Mouse (Mus musculus) brain, embryonic 14.5 days (tissue): ENCODE measurements at regions not wholly inside any gene's neighbourhood (a gene's known extent, or its start where the extent isn't known, plus 50 kb on each side); places are given as distances from the start of the nearest gene placed in this dataset.
A peak's percentile ranks its signal among the peaks of the same experiment; 100 is the strongest.

Experiments
- DNase-seq: peaks from one replicate; pipeline ENCODE4 v3.0.0-alpha.2; 2011; ENCODE audit warnings: low read depth
- CTCF ChIP-seq: fragments of 200-500 bp; IDR thresholded peaks from 2 replicates; pipeline ENCODE4 v1.5.1; 2012; ENCODE audit warnings: inconsistent platforms, mild to moderate bottlenecking, moderate library complexity, borderline replicate concordance; ENCODE audit not compliant: insufficient read depth, insufficient read length; ENCODE audit errors: extremely low read depth
- POLR2A ChIP-seq: fragments of 200-500 bp; IDR thresholded peaks from 2 replicates; pipeline ENCODE4 v1.6.1; 2012; ENCODE audit warnings: mild to moderate bottlenecking, inconsistent platforms, borderline replicate concordance; ENCODE audit not compliant: poor library complexity, insufficient read depth, insufficient read length, severe bottlenecking; ENCODE audit errors: extremely low read depth

DNA sequence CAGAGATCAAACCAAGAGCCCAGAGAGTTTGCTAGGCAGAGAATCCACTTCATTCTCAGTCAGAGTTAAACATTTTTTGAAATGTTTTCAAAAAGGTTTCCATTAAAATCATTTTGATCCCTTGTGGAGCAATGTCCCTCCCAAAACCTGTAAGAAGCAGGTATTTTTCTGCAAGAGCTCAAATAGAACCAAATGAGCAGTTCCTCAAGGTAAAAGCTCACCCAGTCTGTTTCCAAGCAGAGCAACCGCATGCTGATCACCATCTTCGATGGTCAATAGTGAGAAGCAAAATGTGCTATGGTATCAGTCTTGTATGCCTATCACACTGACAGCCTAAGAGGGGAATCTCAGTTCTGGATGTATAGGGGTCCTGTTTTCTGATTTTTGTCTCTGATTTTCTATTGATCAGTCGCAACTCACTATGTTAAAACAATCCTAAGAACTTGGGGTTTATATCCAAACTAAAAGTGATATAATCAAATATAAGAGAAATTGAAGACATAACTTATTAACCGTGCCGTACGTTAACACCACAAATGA, 432.3 kb upstream of the Ccnh start:
- no peak for TF ChIP-seq CTCF
- no peak for TF ChIP-seq POLR2A
- DNase-seq = peak; percentile 64

DNA sequence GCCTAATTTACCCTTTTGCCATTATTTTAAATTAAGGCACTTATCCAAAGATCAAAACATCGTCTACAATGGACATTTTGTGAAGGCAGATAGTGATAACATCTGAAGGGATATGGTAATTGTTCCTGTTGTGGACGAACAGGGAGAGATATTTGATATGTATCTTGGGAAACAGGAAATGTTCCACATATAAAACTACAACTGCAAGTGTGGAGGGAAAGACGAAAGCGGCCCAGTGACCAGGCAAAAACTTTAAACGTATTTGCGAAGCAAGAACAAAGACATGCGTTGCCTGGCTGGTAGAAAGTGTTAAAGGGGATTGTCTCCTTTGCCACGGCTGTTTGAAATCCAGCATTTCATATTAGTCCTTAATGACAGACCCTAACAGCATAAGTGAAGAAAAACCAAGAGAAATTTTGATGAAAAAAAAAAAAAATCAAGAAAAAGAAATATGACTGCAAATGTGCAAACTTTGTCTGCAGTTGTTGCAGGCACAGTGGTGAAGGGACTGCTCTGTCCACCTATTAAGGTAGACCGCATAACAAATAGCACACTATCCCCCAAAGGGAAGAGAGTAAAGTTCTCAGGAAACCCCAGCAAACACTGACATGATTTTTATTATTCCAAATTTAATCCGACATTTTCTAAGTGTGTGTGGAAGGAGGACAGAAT, 431.2 kb upstream of the Ccnh start:
- TF ChIP-seq POLR2A (no peak), CTCF (no peak)
- peak; percentile 80 for DNase-seq

- TF ChIP-seq CTCF (peak; percentile 92), POLR2A (no peak)
- DNase-seq = peak; percentile 98
Measured at GRCm38 (mm10) chr13:84758568-84758900, 430.7 kb upstream of the Ccnh start.

DNA sequence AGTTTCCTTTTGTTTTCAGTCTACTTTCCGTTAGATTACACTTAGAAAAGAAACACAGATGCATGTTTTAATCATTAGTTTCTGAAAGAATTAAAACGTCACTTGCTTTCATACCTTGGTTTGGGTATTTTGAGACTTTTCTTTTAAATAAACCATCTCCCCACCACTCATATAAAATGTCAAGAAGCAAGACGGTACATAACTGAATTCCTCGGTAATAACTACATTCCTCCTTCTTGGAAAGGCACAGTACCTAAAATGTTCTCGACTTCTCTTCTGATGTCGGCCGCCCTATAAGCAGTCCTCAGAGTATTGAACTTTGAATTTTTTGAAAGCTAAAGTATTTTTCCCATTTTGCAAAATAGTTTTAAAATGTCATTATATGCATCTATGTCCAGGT, 430.1 kb upstream of the Ccnh start:
- no peak for TF ChIP-seq CTCF
- no peak for TF ChIP-seq POLR2A
- peak; percentile 49 for DNase-seq

DNA sequence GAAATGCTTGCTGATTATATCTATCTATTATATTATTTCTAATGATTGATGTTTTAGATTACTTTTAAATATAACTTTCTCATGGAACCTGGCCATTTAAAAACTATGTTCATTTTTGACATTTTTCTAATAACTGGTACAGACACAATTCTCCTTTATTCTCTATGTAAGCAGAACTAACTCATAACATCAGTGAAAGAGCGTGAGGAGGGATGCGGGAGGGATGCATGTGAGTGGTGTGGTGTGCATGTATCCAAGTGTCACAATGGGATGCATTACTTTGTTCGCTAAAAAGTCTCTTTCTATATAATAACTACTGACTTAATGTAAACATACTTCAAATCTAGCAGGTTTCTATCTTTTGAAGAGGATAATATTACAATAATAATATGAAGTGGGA, 428.7 kb upstream of the Ccnh start:
- TF ChIP-seq CTCF (no peak), POLR2A (no peak)
- peak; percentile 81 for DNase-seq

DNA sequence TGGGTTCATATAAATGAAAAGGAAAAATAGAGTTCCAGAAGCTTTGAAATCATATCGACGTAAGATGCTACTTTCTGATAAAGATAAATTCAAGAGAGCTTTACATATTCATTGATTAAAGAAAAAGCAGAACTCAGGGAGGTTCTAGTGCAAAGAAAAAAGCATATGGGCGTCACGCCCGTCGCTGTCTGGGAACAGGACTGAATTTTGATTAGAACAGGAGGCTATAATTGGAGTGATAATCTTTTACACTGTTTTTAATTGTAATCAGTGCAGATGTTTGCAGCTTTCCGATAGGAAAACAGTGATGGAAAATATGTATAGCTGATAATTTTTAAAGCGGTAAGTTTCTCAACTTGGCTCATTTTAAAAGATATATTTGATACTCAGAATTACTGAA, 428.2 kb upstream of the Ccnh start:
- DNase-seq = peak; percentile 88

GRCm38 (mm10) chr13:84761821-84762220, 427.4 kb upstream of the Ccnh start:
- no peak for TF ChIP-seq CTCF
- TF ChIP-seq POLR2A = no peak
- peak; percentile 80 for DNase-seq

More for the DNA sequence above, 428.2 kb upstream of the Ccnh start:
- no peak for TF ChIP-seq CTCF
- no peak for TF ChIP-seq POLR2A

GRCm38 (mm10) chr13:84763916-84764315, 425.3 kb upstream of the Ccnh start:
- peak; percentile 77 for DNase-seq
- TF ChIP-seq POLR2A (no peak), CTCF (no peak)

GRCm38 (mm10) chr13:84771956-84772355, 417.3 kb upstream of the Ccnh start:
- no peak for DNase-seq
- no peak for TF ChIP-seq POLR2A
- no peak for TF ChIP-seq CTCF

- peak; percentile 99 for DNase-seq
Measured at GRCm38 (mm10) chr13:84783017-84783937, 405.9 kb upstream of the Ccnh start.

DNA sequence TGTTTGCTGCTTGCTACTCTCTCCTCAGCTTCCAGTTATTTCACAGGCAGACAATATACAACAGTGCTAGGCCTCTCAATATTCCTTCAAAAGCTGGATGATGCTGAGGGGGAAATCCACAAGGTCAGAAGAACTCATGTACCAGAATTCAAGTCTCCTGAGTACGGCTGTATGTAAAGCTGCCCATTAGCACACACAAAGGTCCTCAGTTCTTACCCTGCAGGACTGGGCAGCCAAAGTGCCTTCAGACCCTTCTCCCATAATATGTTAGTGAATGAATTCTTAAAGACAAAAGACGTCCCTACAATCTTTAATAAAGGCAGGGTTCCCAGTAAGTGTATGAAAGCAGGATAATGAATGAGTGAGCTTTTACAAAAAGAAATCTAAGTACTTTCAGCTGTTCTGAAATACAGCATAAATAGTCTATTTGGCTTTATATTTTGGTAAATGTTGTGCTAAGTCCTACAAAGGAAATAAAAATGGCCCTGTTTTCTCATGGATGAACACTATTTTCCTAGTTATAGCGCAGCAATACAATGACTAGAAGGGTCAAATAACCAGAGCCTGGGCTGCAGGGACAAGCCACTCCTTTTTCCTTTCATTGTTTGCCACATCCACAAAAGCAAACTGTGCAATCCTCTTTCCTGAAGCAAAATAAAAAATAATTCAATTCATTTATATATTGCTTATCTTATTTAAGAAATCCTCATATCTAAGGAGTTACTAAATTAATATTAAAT, 384.8 kb upstream of the Ccnh start:
- DNase-seq = peak; percentile 80
- TF ChIP-seq CTCF = no peak
- TF ChIP-seq POLR2A = no peak

More at GRCm38 (mm10) chr13:84783017-84783937, 405.9 kb upstream of the Ccnh start:
- TF ChIP-seq POLR2A = no peak
- no peak for TF ChIP-seq CTCF
